Mouse (Mus musculus): ENCODE data around the gene Retreg3.

GRCm38 (mm10) chr11:101057860-101058259, 61.8 kb downstream of the Retreg3 start:
- TF ChIP-seq POLR2A (IDR thresholded peaks at IDR 0.05; ENCODE audit: control insufficient read depth, extremely low read depth, insufficient read depth, low read length, poor library complexity) = no peak
- TF ChIP-seq CTCF (IDR thresholded peaks at IDR 0.05; ENCODE audit: borderline replicate concordance, control insufficient read depth, extremely low read depth, insufficient read depth, low read length, poor library complexity) = peak; percentile 72; the same call in 1 of the 2 replicates
